Mouse (Mus musculus) myocyte (in vitro differentiated cells): ENCODE results near the gene Mrps18c.

ENCODE experiments used
- CEBPB ChIP-seq: IDR thresholded peaks from 2 replicates; pipeline ENCODE4 v1.6.1; 2011; ENCODE audit warnings: mild to moderate bottlenecking, moderate library complexity; ENCODE audit not compliant: poor library complexity, insufficient read depth, severe bottlenecking
- E2F4 ChIP-seq: IDR thresholded peaks from one replicate; pipeline ENCODE4 v1.6.1; 2011; ENCODE audit warnings: mild to moderate bottlenecking, control low read depth, moderate library complexity; ENCODE audit not compliant: insufficient read depth
- MAX ChIP-seq: IDR thresholded peaks from one replicate; pipeline ENCODE4 v1.6.1; 2011; ENCODE audit warnings: low read depth, mild to moderate bottlenecking, control low read depth
- MYOD1 ChIP-seq, 3 experiments: IDR thresholded peaks; one replicate each; pipeline ENCODE4 v1.6.1; 2011; ENCODE audit warnings: control low read depth in 2 of 3, low read depth in 2 of 3, mild to moderate bottlenecking in 2 of 3, moderate library complexity in 1 of 3; ENCODE audit not compliant: insufficient read length in 2 of 3, control insufficient read depth in 1 of 3
- MYOG ChIP-seq, 3 experiments: IDR thresholded peaks; one replicate each; pipeline ENCODE4 v1.6.1; 2011; ENCODE audit warnings: control low read depth in 2 of 3, low read depth in 2 of 3, mild to moderate bottlenecking in 2 of 3; ENCODE audit not compliant: insufficient read length in 2 of 3, control insufficient read depth in 1 of 3, insufficient read depth in 1 of 3
- POLR2A ChIP-seq: IDR thresholded peaks from one replicate; pipeline ENCODE4 v1.6.1; 2011; ENCODE audit warnings: low read depth, mild to moderate bottlenecking, control low read depth, moderate library complexity; ENCODE audit not compliant: insufficient read length
- POLR2AphosphoS2 ChIP-seq: IDR thresholded peaks from one replicate; pipeline ENCODE4 v1.6.1; 2011; ENCODE audit warnings: low read depth, control low read depth; ENCODE audit not compliant: insufficient read length
- TCF12 ChIP-seq: IDR thresholded peaks from one replicate; pipeline ENCODE4 v1.6.1; 2011; ENCODE audit warnings: mild to moderate bottlenecking, control low read depth; ENCODE audit not compliant: poor library complexity, insufficient read depth, severe bottlenecking
- USF1 ChIP-seq: IDR thresholded peaks from one replicate; pipeline ENCODE4 v1.6.1; 2011; ENCODE audit warnings: low read depth, mild to moderate bottlenecking, control low read depth, moderate library complexity

DNA sequence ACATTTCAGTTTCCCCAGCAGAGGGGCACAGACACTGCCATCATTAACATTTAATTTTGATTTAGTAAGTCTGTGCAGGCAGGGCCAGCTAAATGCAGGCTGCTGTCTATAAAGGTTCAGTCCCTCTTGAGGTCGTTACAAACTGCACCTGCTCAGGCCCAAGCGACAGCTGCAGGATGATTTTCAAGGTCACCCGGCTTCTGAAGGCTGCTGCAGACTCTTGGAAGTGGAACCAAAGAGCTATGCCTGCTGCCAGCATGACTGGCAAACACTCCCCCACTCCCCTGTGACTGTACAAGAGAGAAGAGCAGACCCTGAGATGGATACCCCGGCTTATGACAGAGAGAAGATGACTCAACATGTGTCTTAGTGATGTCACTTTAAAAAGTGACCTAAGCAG is 46.8 kb upstream of the Mrps18c start:
- TF ChIP-seq USF1 (no peak), POLR2A (no peak), CEBPB (no peak), MAX (no peak), TCF12 (peak; percentile 67), POLR2AphosphoS2 (no peak), E2F4 (no peak), MYOG (IDR thresholded peaks at IDR 0.05; ENCODE audit: control insufficient read depth in 1 of 3, insufficient read depth in 1 of 3, insufficient read length in 2 of 3, low read depth in 2 of 3) (peak; percentile 77 to 94 (median 93)), MYOD1 (IDR thresholded peaks at IDR 0.05; ENCODE audit: control insufficient read depth in 1 of 3, insufficient read length in 2 of 3, low read depth in 2 of 3) (peak; percentile 76 to 96 (median 93))
